Mouse (Mus musculus) gonadal fat pad, adult 2 months (tissue): ENCODE data around the gene Mdm1. TPM values are rescaled to one million over a fixed set of nuclear protein-coding genes. Genes with fewer than 3 reads are reported as not detected.
"Not testable (repeated sequence)": the region's sequence is repeated elsewhere in the genome, so short reads cannot be mapped to it uniquely, and the experiment has no call there.

Experiments used
- DNase-seq: peaks from one replicate; pipeline ENCODE4 v3.0.0-alpha.2; 2012; ENCODE audit warnings: low read depth
- polyA plus RNA-seq: library from polyadenylated mRNA; depleted of rRNA; stranded (reverse); fragments of >200 nt; gene quantifications from 2 replicates; pipeline ENCODE4 v1.2.3, GENCODE M21; 2012; rRNA removed

Gene Mdm1
- polyA plus RNA-seq, 1 experiment = 4.9 TPM

DNA sequence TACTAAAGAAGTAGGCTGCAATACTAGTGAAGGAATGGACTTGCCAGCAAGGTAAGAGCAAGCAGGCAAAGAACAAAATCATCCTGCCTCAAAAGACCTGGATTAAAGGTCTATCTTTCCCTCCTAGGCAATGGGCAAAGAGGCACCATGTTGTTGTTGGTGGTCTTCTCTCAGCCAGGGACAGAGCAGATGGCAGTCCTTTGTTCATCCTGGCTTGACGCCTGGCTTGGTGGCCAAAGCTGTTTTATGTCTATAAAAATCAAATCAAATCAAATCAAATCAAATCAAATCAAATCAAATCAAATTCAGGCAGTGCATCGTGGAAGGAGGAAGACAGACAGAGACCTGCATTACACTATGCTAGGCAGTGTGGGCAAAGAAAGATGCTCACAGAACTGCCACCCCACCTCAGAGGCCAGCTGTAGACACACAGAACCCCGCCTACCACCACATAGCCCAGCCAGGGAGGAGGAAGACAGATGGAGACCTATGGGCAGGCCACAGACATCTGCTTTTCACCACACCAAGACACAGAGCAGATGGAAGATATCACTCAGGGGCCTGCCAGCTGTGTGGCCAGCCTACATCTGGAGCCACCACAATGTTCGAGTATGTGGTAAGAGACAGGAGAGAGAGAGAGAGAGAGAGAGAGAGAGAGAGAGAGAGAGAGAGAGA is 74.2 kb downstream of the Mdm1 start:
- not testable (repeated sequence) for DNase-seq

Other genes with a start within 250 kb of the Mdm1 start
- gene Il22, start 63.1 kb downstream of the Mdm1 start, polyA plus RNA-seq = not detected in 2 replicates
- not detected in 2 replicates for gene Gm32717, start 99.0 kb downstream of the Mdm1 start, polyA plus RNA-seq
- not detected in 2 replicates for gene Gm32802, start 116.9 kb downstream of the Mdm1 start, polyA plus RNA-seq
- gene Iltifb, start 153.2 kb downstream of the Mdm1 start, polyA plus RNA-seq = not detected in 2 replicates
- gene Gm9040, start 185.2 kb downstream of the Mdm1 start, polyA plus RNA-seq = not detected in 2 replicates
- gene Gm9044, start 190.6 kb downstream of the Mdm1 start, polyA plus RNA-seq = not detected in 2 replicates
- 0.06 TPM in 1 of 2 replicates, not detected in the other for gene Gm9045, start 196.0 kb downstream of the Mdm1 start, polyA plus RNA-seq
- gene Gm9046, start 201.4 kb downstream of the Mdm1 start, polyA plus RNA-seq = not detected in 2 replicates
- gene Gm9048, start 206.9 kb downstream of the Mdm1 start, polyA plus RNA-seq = not detected in 2 replicates
- 0.06 TPM in 1 of 2 replicates, not detected in the other for gene Gm9049, start 212.3 kb downstream of the Mdm1 start, polyA plus RNA-seq